Mouse (Mus musculus) fat pad, adult 2 months (tissue): ENCODE data around the gene Arhgap6.
"Not testable (repeated sequence)": the region's sequence is repeated elsewhere in the genome, so short reads cannot be mapped to it uniquely, and the experiment has no call there.

Source experiments
- DNase-seq: peaks from one replicate; pipeline ENCODE4 v3.0.0-alpha.2; 2011; ENCODE audit warnings: low read depth, low spot score; ENCODE audit errors: extremely low read depth

Gene Arhgap6

GRCm38 (mm10) chrX:169302271-169303045 is 507.6 kb downstream of the Arhgap6 start:
- no peak for DNase-seq

DNA sequence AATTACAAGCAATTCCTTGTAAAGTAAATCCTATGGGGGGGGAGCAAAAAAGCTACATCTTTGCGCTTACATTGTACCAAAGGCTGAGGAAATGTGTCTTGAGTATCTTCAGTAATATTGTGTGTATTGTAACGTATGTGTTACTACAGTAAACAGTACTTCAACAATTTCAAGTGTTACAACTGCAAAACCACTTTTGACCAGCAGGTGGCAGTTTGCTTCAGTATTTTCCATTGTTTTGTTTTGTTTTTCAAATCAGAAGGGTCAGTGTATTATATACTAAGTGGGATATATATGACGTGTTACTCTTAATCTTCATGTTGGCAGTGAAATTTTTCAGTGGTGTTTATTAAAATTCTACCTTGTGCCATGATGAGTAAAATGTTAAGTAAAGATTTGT is 509.0 kb downstream of the Arhgap6 start:
- no peak for DNase-seq

GRCm38 (mm10) chrX:169308559-169308958 is 513.7 kb downstream of the Arhgap6 start:
- DNase-seq = no peak

DNA sequence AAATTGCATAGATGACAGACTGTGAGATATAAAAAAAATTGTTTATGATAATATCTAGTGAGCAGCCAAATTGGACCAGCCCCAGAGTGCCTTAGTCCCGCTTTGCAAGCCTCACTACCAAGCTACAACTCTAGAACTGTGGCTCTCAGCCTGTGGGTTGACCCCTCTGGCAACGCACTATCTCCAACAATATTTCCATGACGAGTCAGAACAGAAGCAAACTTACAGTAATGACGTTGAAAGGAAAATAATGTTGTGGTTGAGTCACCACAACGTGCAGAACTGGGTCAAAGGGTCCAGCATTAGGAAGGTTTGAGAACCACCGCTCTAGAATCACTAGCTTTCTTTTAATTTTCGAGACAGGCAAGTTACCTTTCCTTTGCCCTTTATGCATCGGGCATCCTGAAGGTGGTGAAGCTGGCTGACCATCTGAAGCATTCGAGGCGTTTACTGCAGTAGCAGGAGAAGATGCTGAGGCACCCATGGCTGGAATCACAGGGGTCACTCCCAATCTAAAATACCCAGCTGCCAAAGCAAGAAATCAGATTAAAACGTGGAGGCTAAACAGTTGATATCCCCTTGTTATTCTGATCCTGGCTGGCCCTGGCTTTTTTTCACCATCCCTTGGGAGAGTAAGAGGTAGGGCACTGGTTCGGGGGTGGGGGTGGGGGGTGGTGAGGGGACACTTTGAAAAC is 524.3 kb downstream of the Arhgap6 start:
- DNase-seq = no peak

- peak; percentile 23 for DNase-seq
Measured at GRCm38 (mm10) chrX:169319945-169320667, 525.2 kb downstream of the Arhgap6 start, which contains the start of gene Hccs. Hccs (minus strand) TSS chrX:169320372.

GRCm38 (mm10) chrX:169320668-169321005 is 525.7 kb downstream of the Arhgap6 start:
- DNase-seq = not testable (repeated sequence)

- DNase-seq = no peak
Measured at GRCm38 (mm10) chrX:169325929-169326595, 531.2 kb downstream of the Arhgap6 start.

DNA sequence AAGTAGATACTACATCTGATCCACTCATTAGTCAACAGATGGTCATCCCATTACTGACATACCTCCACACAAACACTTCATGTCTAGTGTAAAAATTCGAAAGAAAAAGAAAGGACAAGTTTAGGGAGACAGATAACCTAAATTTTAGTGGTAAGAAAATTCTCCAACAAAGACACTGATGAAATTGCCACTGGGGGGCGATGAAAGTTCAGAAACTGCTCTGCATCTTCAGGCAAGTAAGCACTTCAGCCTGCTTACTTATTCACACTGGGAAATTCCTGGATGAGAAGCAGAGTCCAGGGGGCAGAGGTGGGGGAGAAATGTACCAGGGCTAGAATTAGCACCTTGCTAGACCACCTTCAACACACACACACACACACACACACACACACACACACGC is 537.4 kb downstream of the Arhgap6 start:
- DNase-seq = no peak

- DNase-seq = no peak
Measured at GRCm38 (mm10) chrX:169337559-169337958, 542.7 kb downstream of the Arhgap6 start.

GRCm38 (mm10) chrX:169338213-169338612 is 543.3 kb downstream of the Arhgap6 start:
- no peak for DNase-seq
